Mouse (Mus musculus) adrenal gland, postnatal 25 days (tissue): Measurements from ENCODE around the gene Pigu. TPM values are rescaled to one million over a fixed set of nuclear protein-coding genes. Genes with fewer than 3 reads are reported as not detected.

Experiments
- DNase-seq: peaks from one replicate; pipeline ENCODE4 v3.0.0; 2021; ENCODE audit warnings: mixed read lengths
- total RNA-seq: library from RNA; stranded (reverse); gene quantifications from 2 replicates; pipeline ENCODE4 v1.2.3, GENCODE M21; 2021

Gene Pigu
- total RNA-seq, 1 experiment from 2014 or later: 40.9 TPM

DNA sequence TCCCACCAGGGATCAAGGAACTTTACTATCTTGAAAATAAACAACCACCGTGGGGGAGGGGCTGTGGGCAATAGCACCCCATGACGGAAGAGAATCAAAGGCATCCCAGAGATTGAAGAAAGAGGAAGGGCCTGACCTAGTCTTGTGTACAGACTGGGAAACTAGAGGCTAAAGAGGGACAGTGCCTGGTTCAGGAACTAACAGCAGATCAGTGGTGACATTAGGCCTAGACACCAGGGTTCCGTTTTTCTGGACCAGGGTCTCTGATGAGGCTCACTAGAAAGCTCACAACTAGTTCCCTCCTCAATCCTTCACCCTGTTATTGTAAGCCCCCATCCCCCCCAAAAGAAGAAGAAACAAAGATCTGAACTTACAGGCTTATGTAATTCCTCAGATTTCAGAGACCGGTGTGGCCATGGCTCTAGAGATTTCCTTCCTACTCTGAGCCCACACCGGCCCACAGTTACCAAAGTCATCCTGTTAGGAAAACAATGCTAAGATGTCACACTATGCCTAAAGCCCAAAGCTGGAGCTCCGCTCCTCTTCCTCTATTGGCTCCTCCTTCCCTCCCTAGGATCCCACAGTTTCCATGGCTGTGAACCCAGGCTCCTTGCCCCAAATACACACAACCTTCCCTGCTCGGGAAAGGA, 10.5 kb upstream of the Pigu start:
- no peak for DNase-seq

DNA sequence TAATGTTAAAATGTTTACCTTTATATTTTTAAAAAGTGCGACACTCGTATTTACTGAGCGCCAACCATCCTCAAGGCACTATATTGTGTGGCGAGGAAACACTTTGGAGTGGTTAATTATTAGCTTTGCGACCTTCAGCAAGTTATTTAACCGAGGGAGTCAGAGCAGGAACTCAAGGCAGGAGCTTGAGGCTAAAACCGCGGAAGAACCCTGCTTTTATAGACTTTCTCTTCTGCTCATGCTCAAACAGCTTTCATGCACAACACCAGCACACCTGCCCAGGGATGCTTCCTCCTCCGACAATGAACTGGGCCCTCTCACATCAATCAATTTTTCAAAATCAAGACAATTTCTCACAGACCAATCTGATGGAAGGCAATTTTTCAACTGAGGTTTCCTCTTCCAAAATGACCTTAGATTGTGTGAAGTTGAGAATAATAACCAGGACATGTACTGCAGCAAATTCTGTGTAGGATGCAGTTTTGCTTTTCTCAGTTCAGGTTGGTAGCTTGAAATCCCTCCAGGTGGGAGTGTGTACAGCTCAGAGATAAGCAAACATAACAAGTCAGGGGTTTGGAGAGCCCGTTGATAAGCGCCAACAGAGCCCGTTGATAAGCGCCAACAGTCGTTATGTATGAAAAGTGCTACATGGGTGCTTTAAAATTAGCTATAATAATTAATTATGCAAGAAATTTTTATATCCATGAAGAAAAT, 613 bp upstream of the Pigu start:
- DNase-seq: no peak

DNA sequence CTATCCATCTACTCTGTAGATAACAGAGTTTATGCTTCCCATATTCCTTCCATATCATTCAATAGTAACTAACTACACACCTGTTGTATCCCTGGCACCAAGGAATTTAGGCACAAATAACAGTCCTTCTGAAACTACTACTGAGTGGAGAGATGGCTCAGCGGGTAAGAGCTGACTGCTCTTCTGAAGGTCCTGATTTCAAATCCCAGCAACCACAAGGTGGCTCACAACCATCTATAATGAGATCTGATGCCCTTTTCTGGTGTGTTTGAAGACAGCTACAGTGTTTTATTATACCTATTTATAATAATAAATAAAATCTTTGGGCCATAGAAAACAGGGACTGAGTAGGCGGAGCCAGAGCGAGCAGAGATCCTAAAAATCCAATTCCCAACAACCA, 2.8 kb downstream of the Pigu start:
- DNase-seq: no peak

- no peak for DNase-seq
These were observed 10.6 kb downstream of the Pigu start for GRCm38 (mm10) chr2:155346670-155347069.

- DNase-seq: no peak
These were observed 17.1 kb downstream of the Pigu start for GRCm38 (mm10) chr2:155340166-155340565.

- DNase-seq: no peak
These were observed 21.0 kb downstream of the Pigu start for GRCm38 (mm10) chr2:155336254-155336653.

- no peak for DNase-seq
These were observed 22.0 kb downstream of the Pigu start for GRCm38 (mm10) chr2:155335231-155335630.

- no peak for DNase-seq
These were observed 23.8 kb downstream of the Pigu start for GRCm38 (mm10) chr2:155333421-155333820.

GRCm38 (mm10) chr2:155331351-155331750, 25.9 kb downstream of the Pigu start:
- DNase-seq: no peak

- no peak for DNase-seq
These were observed 26.4 kb downstream of the Pigu start for GRCm38 (mm10) chr2:155330811-155331210.

- no peak for DNase-seq
These were observed 27.5 kb downstream of the Pigu start for GRCm38 (mm10) chr2:155329707-155330106.

DNA sequence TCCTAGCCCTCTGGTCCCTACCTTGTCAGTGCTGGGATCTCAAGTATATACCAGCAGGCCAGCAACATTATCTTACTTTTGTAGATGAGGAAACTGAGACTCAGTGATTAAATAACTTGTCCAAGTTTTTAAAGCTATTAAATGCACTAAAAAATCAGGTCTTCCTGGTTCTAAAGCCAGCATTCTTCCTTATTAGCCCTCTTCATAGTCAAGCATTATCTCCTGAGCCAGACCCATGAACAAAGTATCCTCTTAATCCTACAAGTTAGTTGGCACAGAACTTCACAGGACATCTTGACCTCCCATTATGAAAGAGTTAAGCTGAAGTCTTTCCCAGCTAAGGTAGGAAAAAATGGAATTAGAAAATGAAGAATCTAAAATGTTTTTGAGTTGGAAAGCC, 28.3 kb downstream of the Pigu start:
- no peak for DNase-seq

- DNase-seq: no peak
These were observed 29.3 kb downstream of the Pigu start for GRCm38 (mm10) chr2:155327906-155328305.

- no peak for DNase-seq
These were observed 31.2 kb downstream of the Pigu start for GRCm38 (mm10) chr2:155326001-155326400.

- DNase-seq: peak; percentile 48
These were observed 36.6 kb downstream of the Pigu start for GRCm38 (mm10) chr2:155320596-155320995.

- DNase-seq: no peak
These were observed 38.6 kb downstream of the Pigu start for GRCm38 (mm10) chr2:155318618-155319017.

GRCm38 (mm10) chr2:155313671-155314070, 43.6 kb downstream of the Pigu start:
- no peak for DNase-seq

- peak; percentile 44 for DNase-seq
These were observed 48.2 kb downstream of the Pigu start for GRCm38 (mm10) chr2:155308936-155309592.

GRCm38 (mm10) chr2:155299563-155299962, 57.7 kb downstream of the Pigu start:
- no peak for DNase-seq

- DNase-seq: no peak
These were observed 61.8 kb downstream of the Pigu start for GRCm38 (mm10) chr2:155295453-155295852.

DNA sequence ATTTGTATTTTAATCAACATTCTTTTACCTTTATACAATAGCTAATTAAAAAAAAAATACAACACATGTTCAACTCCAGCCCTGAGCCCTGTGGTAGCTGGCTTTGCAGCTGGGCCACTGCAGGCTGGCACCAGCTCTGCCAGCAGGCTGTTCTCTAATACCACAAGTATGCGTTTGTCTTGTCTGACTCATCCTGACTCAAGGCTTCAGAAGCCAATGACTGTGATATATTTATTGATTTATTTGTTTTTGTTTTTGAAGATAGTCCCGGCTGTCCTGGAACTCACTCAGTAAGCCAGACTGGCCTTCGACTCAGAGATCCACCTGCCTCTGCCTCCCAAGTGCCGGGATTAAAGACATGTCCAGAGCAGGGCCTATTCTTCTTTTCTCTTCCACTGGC, 63.3 kb downstream of the Pigu start:
- DNase-seq: peak; percentile 48

DNA sequence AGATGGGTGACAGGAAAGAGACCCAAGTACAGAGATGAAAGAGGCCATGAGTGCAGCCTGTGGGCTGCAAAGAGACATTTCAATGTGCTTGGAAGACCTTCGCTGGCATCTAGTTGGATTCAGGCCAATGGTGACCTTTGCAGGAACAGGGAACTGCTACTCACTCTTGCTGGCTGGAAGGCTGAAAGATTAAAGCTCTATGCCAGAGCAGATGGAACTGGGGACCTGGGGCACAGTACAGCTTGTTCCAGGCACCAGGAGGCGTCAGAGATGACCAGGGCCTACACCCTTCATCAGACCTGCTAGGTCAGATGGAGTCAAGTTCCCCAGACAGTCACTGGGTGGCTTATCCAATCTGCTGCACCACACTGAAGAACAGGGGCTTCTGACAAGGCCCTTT, 63.8 kb downstream of the Pigu start:
- DNase-seq: peak; percentile 58

GRCm38 (mm10) chr2:155290066-155290465, 67.2 kb downstream of the Pigu start:
- DNase-seq: no peak
